Mouse (Mus musculus): ENCODE data around the gene Rabgap1l. TPM values are rescaled to one million over a fixed set of nuclear protein-coding genes. Genes with fewer than 3 reads are reported as not detected.

Rabgap1l gene
- polyA plus RNA-seq, 1 experiment from 2014 or later: 35.9 TPM

DNA sequence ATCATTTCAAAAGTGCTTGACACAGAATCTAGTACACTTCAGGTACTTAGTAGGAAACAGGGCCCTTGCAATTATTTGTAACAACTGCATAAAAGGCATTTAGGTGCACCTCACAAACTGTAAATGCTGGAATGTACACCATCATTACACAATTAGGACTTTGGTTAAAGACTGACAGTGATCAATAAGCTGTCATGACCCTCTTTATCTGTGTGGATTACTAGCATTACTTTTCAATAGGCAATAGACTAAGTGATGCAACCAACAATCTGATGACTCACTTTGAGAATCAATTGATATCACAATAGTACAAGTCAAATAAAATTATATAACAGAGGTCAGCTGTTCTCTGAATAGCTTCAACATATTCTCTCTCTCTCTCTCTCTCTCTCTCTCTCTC, 418.5 kb downstream of the Rabgap1l start:
- H3K9me3 ChIP-seq: no peaks in the 10 kb centered on the region
- H3K4me3 ChIP-seq: no peak overlapping the region
- no peaks in the 10 kb centered on the region for H3K36me3 ChIP-seq
- no peak for ATAC-seq (replicated peaks)
- H3K9ac ChIP-seq (replicated peaks): no peak overlapping the region
- no peak overlapping the region for H3K4me2 ChIP-seq (replicated peaks)
- H3K27ac ChIP-seq (replicated peaks): no peak overlapping the region
- peaks cover 6% of the 10 kb centered on the region; the same call in 1 of the 2 replicates for H3K4me1 ChIP-seq
- no peaks in the 10 kb centered on the region for H3K27me3 ChIP-seq

DNA sequence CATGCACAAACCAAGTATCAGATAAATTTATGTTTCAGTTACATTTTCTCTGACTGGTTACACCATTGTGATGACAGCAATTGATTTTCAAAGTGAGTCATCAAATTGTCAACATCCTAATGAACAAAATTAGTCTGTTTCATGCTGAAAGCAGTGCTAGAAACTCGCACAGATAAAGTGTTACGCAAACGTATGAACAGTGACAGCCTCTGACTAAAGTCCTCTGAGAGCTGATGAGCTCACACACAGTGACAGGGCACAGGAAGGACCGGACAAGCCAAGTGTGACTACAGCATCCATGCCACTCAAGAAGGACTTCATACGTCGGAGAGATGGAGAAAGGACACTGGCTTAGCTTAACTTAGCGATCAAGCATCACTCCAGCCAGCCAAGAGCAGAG, 419.7 kb downstream of the Rabgap1l start:
- H3K4me3 ChIP-seq: no peak overlapping the region
- ATAC-seq (replicated peaks): no peak
- H3K9ac ChIP-seq (replicated peaks): no peak overlapping the region
- H3K9me3 ChIP-seq: no peaks in the 10 kb centered on the region
- H3K27ac ChIP-seq (replicated peaks): no peak overlapping the region
- no peak overlapping the region for H3K4me2 ChIP-seq (replicated peaks)
- peaks cover 6% of the 10 kb centered on the region; the same call in 1 of the 2 replicates for H3K4me1 ChIP-seq
- no peaks in the 10 kb centered on the region for H3K36me3 ChIP-seq
- WGBS: 90% methylated on average over 7 of the region's 7 CpGs
- no peaks in the 10 kb centered on the region for H3K27me3 ChIP-seq

DNA sequence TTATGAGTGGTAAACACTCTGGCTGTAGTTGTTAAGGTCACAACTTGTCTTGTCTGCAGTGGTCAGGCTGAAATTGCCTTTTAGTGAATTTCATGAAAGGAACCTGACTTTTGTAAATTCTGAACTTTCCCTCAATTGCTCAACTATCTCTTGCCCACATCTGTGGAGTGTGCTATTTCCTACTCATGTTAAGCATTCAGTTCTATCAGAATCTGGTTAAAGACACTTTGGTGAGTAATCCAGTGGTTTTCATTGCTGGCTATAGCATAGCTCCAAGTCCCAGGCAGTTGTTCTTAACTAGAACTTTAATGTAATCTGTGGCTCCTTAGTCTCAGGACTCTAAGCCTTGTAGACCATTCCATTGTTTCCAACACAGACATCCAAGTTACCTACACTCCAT, 421.3 kb downstream of the Rabgap1l start:
- Histone ChIP-seq H3K4me1 (peaks cover 6% of the 10 kb centered on the region; the same call in 1 of the 2 replicates), H3K9ac (replicated peaks) (no peak overlapping the region), H3K27me3 (no peaks in the 10 kb centered on the region), H3K36me3 (no peaks in the 10 kb centered on the region), H3K27ac (replicated peaks) (no peak overlapping the region), H3K4me2 (replicated peaks) (no peak overlapping the region), H3K4me3 (no peak overlapping the region), H3K9me3 (no peaks in the 10 kb centered on the region)
- no peak for ATAC-seq (replicated peaks)

DNA sequence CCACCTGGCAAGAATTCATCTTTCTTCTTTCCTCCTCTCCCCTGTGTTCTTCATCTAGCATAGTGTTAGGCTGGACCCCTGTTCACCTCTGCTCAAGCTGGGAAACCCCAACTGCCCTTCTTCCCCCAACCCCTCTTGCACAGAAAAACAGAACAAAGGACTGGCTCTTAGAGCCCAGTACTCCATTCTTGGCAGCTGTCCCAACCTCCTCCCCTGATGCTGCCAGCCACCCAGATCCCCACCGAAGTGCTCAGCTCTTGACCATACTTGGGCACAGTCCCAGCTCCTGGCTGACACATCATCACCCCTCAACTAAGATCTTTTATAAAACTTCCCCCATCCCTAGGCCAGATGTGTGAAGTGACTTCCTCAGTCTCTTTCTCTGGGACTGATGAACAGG, 422.5 kb downstream of the Rabgap1l start:
- no peak overlapping the region for H3K27ac ChIP-seq (replicated peaks)
- no peaks in the 10 kb centered on the region for H3K9me3 ChIP-seq
- peaks cover 9% of the 10 kb centered on the region for H3K4me1 ChIP-seq
- no peak overlapping the region for H3K9ac ChIP-seq (replicated peaks)
- 13% methylated on average over 1 of the region's 1 CpGs for WGBS
- no peak overlapping the region for H3K4me2 ChIP-seq (replicated peaks)
- H3K36me3 ChIP-seq: no peaks in the 10 kb centered on the region
- no peaks in the 10 kb centered on the region for H3K27me3 ChIP-seq
- peak; percentile 74 for ATAC-seq (replicated peaks)
- no peak overlapping the region for H3K4me3 ChIP-seq

DNA sequence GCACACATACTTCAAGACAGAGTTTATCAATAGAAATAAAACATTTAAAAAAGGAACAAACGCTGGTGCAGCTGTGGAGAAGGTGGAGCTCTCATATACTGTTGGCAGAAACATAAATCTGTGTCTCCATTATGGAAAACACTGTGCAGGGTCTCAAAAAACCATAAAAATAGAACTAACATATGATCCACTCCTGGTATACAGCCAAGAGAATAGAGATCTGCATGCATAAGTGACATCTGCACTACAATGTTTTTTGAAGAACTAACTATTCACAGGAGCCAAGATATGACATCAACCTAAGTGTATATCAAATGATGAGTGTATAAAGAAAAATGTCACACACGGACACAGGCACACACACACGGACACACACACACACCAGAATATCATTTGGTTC, 426.4 kb downstream of the Rabgap1l start:
- ATAC-seq (replicated peaks): peak; percentile 58
- H3K9ac ChIP-seq (replicated peaks): no peak overlapping the region
- H3K36me3 ChIP-seq: no peaks in the 10 kb centered on the region
- WGBS: 62% methylated on average over 3 of the region's 3 CpGs
- H3K27me3 ChIP-seq: no peaks in the 10 kb centered on the region
- no peak overlapping the region for H3K4me3 ChIP-seq
- no peak overlapping the region for H3K4me2 ChIP-seq (replicated peaks)
- no peaks in the 10 kb centered on the region for H3K9me3 ChIP-seq
- H3K27ac ChIP-seq (replicated peaks): peak overlapping the region; percentile 71
- peaks cover 9% of the 10 kb centered on the region for H3K4me1 ChIP-seq

DNA sequence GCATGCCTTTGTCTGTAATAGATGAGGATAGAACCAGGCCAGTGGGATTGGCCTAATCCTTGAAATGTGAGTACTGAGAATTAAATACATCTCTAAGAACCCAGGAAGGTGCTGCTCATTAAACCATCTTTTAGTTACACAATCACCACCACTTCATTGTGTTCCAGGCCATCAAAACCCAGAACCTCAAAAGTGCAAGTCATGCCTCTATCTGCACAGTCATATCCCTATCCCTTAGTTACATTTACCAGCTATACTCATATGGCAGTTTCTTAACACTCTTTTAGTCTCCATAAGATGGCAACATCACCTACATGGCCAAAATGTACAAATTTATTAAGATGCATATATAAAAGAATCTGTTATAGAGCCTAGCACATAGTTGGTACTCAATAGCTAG, 435.7 kb downstream of the Rabgap1l start:
- ATAC-seq (replicated peaks): no peak
- no peaks in the 10 kb centered on the region for H3K36me3 ChIP-seq
- H3K9ac ChIP-seq (replicated peaks): no peak overlapping the region
- no peaks in the 10 kb centered on the region for H3K27me3 ChIP-seq
- H3K4me3 ChIP-seq: no peak overlapping the region
- no peak overlapping the region for H3K4me2 ChIP-seq (replicated peaks)
- no peak overlapping the region for H3K27ac ChIP-seq (replicated peaks)
- H3K9me3 ChIP-seq: no peaks in the 10 kb centered on the region
- H3K4me1 ChIP-seq: peaks cover 2% of the 10 kb centered on the region

DNA sequence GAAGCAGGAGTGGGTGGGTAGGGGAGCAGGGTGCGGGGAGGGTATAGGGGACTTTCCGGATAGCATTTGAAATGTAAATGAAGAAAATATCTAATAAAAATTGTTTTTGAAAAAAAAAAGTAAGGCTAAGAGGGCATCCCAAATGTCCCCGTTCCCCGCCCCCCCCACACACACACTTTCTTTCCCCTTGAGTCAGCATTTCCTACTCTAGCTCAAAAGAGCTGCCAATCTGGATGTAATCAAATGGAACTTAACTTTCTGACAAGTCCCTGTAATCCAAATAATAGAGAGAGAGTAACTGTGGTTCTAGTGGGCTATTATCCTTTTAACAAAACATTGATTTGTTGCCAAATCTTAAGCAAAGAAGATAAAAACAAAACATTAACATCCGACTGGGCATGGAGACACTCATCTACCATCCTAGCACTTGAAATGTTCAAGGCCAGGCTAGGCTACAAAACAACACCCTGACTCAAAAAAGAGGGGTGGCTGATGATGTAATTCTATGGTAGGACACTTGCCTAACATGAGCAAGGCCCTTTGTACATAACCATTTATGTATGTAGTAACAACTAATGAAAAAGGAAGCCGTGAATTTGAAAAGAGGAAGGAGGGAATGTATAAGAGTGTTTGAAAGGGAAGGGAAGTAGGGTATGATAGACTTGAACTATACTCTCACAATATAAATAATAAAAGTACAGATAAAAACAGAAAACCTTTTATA, 439.1 kb downstream of the Rabgap1l start:
- Histone ChIP-seq H3K4me2 (replicated peaks) (no peak overlapping the region), H3K9me3 (no peaks in the 10 kb centered on the region), H3K27ac (replicated peaks) (no peak overlapping the region), H3K4me1 (peaks cover 21% of the 10 kb centered on the region), H3K9ac (replicated peaks) (no peak overlapping the region), H3K27me3 (no peaks in the 10 kb centered on the region), H3K4me3 (no peak overlapping the region), H3K36me3 (no peaks in the 10 kb centered on the region)
- WGBS: 76% methylated on average over 6 of the region's 6 CpGs
- ATAC-seq (replicated peaks): no peak

DNA sequence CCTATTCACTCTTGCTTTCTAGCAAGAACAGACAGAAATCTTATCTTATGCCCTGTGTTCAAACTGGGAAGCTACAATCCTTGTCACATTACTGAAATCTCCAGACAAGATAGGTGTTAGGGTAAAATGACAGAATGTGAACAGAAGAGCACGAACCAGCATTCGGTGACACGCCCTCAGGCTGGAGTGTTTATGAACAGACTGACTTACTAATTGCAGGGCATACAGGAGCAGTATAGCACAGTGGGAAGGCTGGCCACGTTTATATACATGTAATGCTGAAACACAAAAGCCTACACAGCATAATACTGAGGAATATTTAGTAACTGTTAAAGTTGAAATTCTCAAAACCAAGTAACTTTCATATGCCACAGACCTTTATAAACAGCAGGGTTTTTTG, 440.7 kb downstream of the Rabgap1l start:
- 24% methylated on average over 4 of the region's 4 CpGs for WGBS
- Histone ChIP-seq H3K9me3 (no peaks in the 10 kb centered on the region), H3K4me3 (peak overlapping the region; percentile 47), H3K27ac (replicated peaks) (peak overlapping the region; percentile 96), H3K4me2 (replicated peaks) (peak overlapping the region; percentile 80), H3K27me3 (no peaks in the 10 kb centered on the region), H3K4me1 (peaks cover 29% of the 10 kb centered on the region), H3K36me3 (no peaks in the 10 kb centered on the region), H3K9ac (replicated peaks) (peak overlapping the region; percentile 78)
- ATAC-seq (replicated peaks): peak; percentile 66

DNA sequence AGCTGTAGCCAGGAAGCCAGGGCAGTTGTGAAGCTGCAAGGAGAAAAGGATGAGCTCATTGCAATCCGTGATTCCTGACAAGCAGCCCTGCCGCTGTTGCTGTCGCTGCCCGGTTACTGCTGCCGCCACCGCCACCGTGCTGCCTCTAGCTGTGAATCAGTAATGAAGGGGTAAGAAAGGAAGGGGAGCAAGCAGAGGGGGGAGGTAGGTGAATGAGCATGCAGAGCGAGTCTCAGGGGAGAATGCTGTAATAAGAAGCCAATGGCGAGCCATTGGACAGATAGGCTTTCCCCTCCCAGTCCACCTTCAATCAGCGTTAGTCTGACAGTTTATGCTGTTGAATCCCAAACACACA, 441.2 kb downstream of the Rabgap1l start:
- WGBS: under 1% methylated on average over 10 of the region's 10 CpGs
- H3K27ac ChIP-seq (replicated peaks): peak overlapping the region; percentile 96
- peak overlapping the region; percentile 47 for H3K4me3 ChIP-seq
- H3K4me2 ChIP-seq (replicated peaks): peak overlapping the region; percentile 80
- H3K4me1 ChIP-seq: peaks cover 29% of the 10 kb centered on the region
- H3K9ac ChIP-seq (replicated peaks): peak overlapping the region; percentile 78
- no peaks in the 10 kb centered on the region for H3K36me3 ChIP-seq
- H3K27me3 ChIP-seq: no peaks in the 10 kb centered on the region
- peak; percentile 95 for ATAC-seq (replicated peaks)
- no peaks in the 10 kb centered on the region for H3K9me3 ChIP-seq

DNA sequence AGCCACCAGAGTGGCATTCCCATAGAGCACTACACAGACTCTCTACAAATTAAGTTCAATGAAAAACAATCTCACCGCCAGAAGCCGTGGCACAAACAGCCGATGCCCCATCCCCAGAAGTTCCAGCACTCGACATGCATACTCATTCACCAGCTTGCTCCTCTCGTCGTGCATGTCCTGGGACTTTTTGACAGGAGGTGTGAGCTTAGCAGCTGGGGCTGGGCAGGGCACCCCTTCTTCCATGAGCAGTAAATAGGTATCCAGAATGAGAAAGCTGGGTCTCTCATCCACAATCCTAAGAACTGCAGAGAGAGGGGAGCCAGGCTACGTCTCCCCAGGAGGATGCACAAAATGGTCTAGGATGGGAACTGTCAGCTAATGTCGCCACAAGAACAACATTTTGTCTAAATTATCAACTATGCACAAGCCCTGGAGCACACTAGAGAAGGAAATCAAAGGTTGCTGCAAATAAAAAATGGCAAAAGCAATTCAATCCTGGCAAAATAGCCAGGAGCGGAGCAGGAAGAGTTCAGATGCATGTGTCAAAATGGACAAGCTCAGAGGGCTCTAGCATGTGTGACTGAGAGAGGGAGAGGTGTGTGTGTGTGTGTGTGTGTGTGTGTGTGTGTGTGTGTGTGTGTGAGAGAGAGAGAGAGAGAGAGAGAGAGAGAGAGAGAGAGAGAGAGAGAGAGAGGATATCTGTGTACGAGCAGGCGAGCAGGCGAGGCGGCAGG, 441.7 kb downstream of the Rabgap1l start:
- H3K4me2 ChIP-seq (replicated peaks): peak overlapping the region; percentile 80
- peaks cover 29% of the 10 kb centered on the region for H3K4me1 ChIP-seq
- peak overlapping the region; percentile 78 for H3K9ac ChIP-seq (replicated peaks)
- no peaks in the 10 kb centered on the region for H3K27me3 ChIP-seq
- H3K36me3 ChIP-seq: no peaks in the 10 kb centered on the region
- H3K4me3 ChIP-seq: peak overlapping the region; percentile 47
- ATAC-seq (replicated peaks): peak; percentile 35
- no peaks in the 10 kb centered on the region for H3K9me3 ChIP-seq
- WGBS: 9% methylated on average over 13 of the region's 13 CpGs
- peak overlapping the region; percentile 96 for H3K27ac ChIP-seq (replicated peaks)

DNA sequence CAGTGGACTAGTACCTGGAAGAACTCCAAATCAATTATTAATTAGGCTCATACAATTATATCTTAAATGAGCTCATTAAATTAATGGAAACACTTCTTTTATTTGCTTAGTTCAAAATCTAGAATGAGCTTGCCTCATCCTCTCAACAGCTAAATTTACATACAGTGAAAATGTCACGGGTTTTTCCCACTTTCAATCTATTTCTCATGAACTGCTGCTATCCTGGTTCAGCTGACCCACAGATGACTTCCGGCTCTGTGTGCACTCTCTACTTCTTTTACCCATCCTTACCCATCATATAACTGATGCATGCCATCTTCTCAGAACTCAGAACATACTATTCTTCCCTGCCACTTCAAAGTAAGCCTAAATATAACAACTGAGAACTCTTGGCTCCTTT, 452.4 kb downstream of the Rabgap1l start:
- Histone ChIP-seq H3K4me3 (no peak overlapping the region), H3K9me3 (no peaks in the 10 kb centered on the region), H3K4me2 (replicated peaks) (no peak overlapping the region), H3K27ac (replicated peaks) (no peak overlapping the region), H3K27me3 (no peaks in the 10 kb centered on the region), H3K9ac (replicated peaks) (no peak overlapping the region), H3K4me1 (peaks cover 7% of the 10 kb centered on the region), H3K36me3 (no peaks in the 10 kb centered on the region; the same call in 1 of the 2 replicates)
- no peak for ATAC-seq (replicated peaks)
- 68% methylated on average over 2 of the region's 2 CpGs for WGBS

DNA sequence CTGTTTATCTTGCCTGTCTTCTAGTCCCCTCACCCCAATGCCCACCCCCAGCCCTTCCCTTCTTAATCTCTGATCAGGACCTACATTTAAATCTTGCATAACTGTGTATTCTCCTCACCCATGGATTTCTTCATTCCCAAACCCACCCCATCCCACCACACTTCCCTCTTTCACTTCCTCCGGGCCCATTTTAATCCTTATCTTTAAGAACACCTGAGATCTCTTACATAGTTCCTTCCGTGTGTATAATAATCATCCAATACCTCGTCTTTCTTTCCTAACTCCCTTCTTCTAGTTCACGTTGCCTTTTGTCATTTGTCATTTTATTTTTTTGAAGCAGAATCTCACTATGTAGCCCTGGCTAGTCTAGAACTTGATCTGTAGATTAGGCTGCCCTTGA, 453.6 kb downstream of the Rabgap1l start:
- Histone ChIP-seq H3K9me3 (no peaks in the 10 kb centered on the region), H3K4me3 (no peak overlapping the region), H3K27me3 (no peaks in the 10 kb centered on the region), H3K9ac (replicated peaks) (no peak overlapping the region), H3K4me1 (peaks cover 7% of the 10 kb centered on the region), H3K27ac (replicated peaks) (no peak overlapping the region), H3K4me2 (replicated peaks) (no peak overlapping the region), H3K36me3 (no peaks in the 10 kb centered on the region; the same call in 1 of the 2 replicates)
- ATAC-seq (replicated peaks): no peak
- WGBS: 90% methylated on average over 4 of the region's 4 CpGs
